Mouse (Mus musculus) forebrain, postnatal 0 days (tissue): ENCODE results near the gene Ngfr. TPM values are rescaled to one million over a fixed set of nuclear protein-coding genes. Genes with fewer than 3 reads are reported as not detected.
"Not testable (repeated sequence)": the region's sequence is repeated elsewhere in the genome, so short reads cannot be mapped to it uniquely, and the experiment has no call there.

Source experiments
- ATAC-seq: fragments of 200-750 bp; cut with Nextera tagmentation; 2 replicates; pipeline ENCODE4 v1.8.0; 2017; ENCODE audit warnings: mild to moderate bottlenecking, moderate library complexity
- DNase-seq: peaks from one replicate; pipeline ENCODE4 v3.0.0-alpha.2; 2015
- H3K27ac ChIP-seq: fragments of 300-500 bp; sonication (generic); 2 replicates; pipeline ENCODE4 v1.5.1; 2014; ENCODE audit warnings: low read depth, mild to moderate bottlenecking, antibody characterized with exemption, low read length, moderate library complexity, mixed read lengths
- H3K27me3 ChIP-seq: fragments of 300-500 bp; sonication (generic); 2 replicates; pipeline ENCODE4 v1.6.1; 2014; ENCODE audit warnings: mild to moderate bottlenecking, low read length, mixed read lengths; ENCODE audit not compliant: insufficient read depth
- H3K36me3 ChIP-seq: fragments of 300-500 bp; sonication (generic); 2 replicates; pipeline ENCODE4 v1.6.1; 2014; ENCODE audit warnings: mild to moderate bottlenecking, moderate library complexity; ENCODE audit not compliant: insufficient read depth
- H3K4me1 ChIP-seq: fragments of 300-500 bp; sonication (generic); 2 replicates; pipeline ENCODE4 v1.6.1; 2014; ENCODE audit warnings: antibody characterized with exemption; ENCODE audit not compliant: insufficient read depth
- H3K4me2 ChIP-seq: fragments of 300-500 bp; sonication (generic); 2 replicates; pipeline ENCODE4 v1.6.1; 2014; ENCODE audit warnings: low read depth, mild to moderate bottlenecking, moderate library complexity
- H3K4me3 ChIP-seq: fragments of 300-500 bp; sonication (generic); 2 replicates; pipeline ENCODE4 v1.5.1; 2014; ENCODE audit warnings: low read depth, low read length, mixed read lengths
- H3K9ac ChIP-seq: fragments of 300-500 bp; sonication (generic); 2 replicates; pipeline ENCODE4 v1.6.1; 2014; ENCODE audit warnings: mild to moderate bottlenecking
- H3K9me3 ChIP-seq: fragments of 300-500 bp; sonication (generic); 2 replicates; pipeline ENCODE4 v1.6.1; 2016; ENCODE audit warnings: low read length
- CTCF ChIP-seq: sonication (generic); IDR thresholded peaks from 2 replicates; pipeline ENCODE4 v1.5.1; 2016; ENCODE audit warnings: antibody characterized with exemption, control low read depth, low read depth
- WGBS: fragments of 180-500 bp; shearing (Covaris S2); extraction: QIAGEN DNeasy Blood & Tissue Kit; methylation state at CpG from one replicate; pipeline ENCODE4 v1.1.7; 2014; 5-methylcytosine and 5-hydroxymethylcytosine counted together
- polyA plus RNA-seq: library from polyadenylated mRNA; unstranded; fragments of >200 nt; fragmentation: Nextera tagmentation; extraction: Ambion mirVana; gene quantifications from 2 replicates; pipeline ENCODE4 v1.2.1, GENCODE M21; 2015
- total RNA-seq: library from RNA; depleted of rRNA; stranded (reverse); fragments of >200 nt; gene quantifications from 2 replicates; pipeline ENCODE4 v1.2.3, GENCODE M21; 2014

Ngfr gene
- total and polyA plus RNA-seq, 2 experiments from 2014 or later: 6.0 to 8.2 TPM

DNA sequence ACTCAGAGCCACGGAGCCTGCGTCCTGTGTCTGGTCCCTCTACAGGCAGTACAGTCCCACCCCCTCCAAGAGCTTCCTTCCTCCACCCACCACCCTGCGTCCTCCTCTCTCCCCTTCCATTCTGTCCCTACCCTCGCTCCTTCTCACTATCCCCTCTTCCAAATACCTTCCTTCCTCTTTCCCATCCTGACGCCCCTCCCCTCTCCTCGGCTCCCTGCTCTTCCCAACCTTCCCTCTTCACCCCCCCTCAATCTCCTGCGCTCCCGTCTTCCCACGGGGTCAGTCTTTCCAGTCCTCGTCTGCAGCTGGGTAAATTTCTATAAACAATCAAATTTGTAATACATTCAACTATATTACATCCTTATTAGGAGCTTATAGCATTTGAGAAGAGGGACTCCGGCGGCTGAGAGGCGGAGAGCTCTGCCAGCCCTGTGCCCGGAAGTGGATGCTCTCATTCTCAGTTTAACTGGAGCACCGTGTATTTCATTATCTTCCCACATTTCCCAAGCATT, 22.9 kb upstream of the Ngfr start:
- no peak for TF ChIP-seq CTCF
- 0 out of 2 replicates have a peak, but pooled peaks cover 5% of the 10 kb centered on the region for H3K4me1 ChIP-seq
- H3K36me3 ChIP-seq: no peaks in the 10 kb centered on the region
- no peaks in the 10 kb centered on the region for H3K9me3 ChIP-seq
- H3K4me2 ChIP-seq: peak overlapping the region; percentile 49
- no peak for DNase-seq
- peak overlapping the region; percentile 24 for H3K4me3 ChIP-seq
- no peaks in the 10 kb centered on the region for H3K27me3 ChIP-seq
- peak overlapping the region; percentile 39 for H3K9ac ChIP-seq
- ATAC-seq: peak; percentile 45; the same call in 1 of the 2 replicates
- 17% methylated on average over 15 of the region's 15 CpGs for WGBS
- H3K27ac ChIP-seq: 0 out of 2 replicates have a peak overlapping the region, but pooled peaks have one; percentile 40

DNA sequence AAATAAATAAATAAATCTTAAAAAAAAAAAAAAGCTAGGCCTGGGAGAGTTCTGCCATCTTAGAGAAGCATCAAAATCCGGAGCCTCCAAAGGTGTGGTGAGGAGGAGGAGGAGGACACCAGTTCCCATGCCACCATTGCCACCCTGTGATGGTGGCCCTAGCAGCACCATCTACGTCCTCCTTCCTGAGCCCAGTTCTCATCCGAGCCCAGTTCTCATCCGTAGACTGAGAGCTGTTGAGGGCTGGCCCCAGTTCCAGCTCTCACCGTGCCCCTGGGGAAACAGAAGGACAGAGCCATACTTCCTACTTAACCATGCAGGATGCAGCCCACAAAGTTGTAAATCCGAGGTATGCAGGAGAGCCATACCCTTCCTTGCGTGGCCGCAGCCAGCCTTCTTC, 22.4 kb upstream of the Ngfr start:
- no peak for DNase-seq
- Histone ChIP-seq H3K9ac (no peak overlapping the region), H3K27me3 (no peaks in the 10 kb centered on the region), H3K4me2 (peak overlapping the region; percentile 49), H3K9me3 (no peaks in the 10 kb centered on the region), H3K4me3 (peak overlapping the region; percentile 24), H3K4me1 (0 out of 2 replicates have a peak, but pooled peaks cover 5% of the 10 kb centered on the region), H3K27ac (no peak overlapping the region), H3K36me3 (no peaks in the 10 kb centered on the region)
- TF ChIP-seq CTCF: no peak
- no peak for ATAC-seq
- WGBS: 50% methylated on average over 8 of the region's 8 CpGs

DNA sequence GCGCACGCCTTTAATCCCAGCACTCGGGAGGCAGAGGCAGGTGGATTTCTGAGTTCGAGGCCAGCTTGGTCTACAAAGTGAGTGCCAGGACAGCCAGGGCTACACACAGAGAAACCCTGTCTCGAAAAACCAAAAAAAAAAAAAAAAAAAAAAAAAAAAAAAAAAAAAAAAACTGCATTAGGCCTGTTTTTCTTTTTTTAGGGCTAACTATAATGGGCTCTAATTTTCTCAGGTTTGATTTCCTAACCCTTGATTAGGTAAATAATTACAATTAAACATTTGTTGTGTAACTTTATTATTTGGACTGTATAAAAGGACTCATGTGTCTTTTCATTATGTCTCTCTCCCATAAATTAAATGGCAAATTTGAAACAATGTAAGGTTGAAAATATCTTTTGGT, 19.8 kb upstream of the Ngfr start:
- WGBS: 95% methylated on average over 4 of the region's 5 CpGs
- H3K9ac ChIP-seq, ATAC-seq: not testable (repeated sequence)

DNA sequence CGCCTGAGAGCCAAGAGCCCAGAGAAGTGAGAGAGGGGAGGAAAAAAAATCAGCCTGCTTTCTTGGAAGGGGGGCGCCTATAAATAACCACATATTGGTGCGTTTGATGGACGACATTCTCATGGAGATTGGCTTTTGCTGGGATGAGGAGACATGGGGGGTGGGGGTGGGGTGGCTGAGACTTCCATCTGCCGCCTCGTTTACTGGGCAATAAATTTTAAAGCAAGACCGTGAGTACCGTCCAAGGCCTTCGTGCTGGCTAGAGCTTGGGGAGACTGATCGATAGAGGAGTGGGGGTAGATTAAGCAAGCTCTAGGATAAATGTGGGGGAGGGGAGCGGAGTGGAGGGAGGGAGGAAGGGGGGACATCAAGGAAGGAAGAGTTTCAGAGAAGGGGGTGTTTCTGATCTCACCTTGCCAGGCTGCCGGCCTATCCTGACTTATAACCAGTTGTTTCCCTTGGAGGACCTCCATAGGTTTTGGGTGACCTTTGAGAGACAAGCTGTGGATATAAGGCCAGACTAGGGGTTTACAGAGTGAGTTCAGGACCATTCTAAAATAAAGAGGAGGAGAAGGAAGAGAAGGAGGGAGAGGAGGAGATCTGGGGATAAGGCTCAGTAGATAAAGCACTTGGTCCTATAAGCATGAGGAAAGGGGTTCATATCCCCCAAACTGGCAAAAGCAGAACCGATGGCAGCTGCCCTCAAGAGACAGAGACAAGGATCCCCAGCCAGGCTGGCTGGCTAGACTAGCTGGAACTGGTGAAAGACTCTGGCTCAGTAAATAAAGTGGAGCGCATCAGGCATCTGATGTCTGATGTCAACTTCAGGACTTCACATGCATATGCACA, 10.9 kb upstream of the Ngfr start:
- no peak for DNase-seq

More for the DNA sequence above, 19.8 kb upstream of the Ngfr start:
- H3K36me3 ChIP-seq, H3K4me1 ChIP-seq, H3K27ac ChIP-seq, H3K4me3 ChIP-seq, H3K9me3 ChIP-seq, H3K27me3 ChIP-seq, H3K4me2 ChIP-seq, DNase-seq: not testable (repeated sequence)

DNA sequence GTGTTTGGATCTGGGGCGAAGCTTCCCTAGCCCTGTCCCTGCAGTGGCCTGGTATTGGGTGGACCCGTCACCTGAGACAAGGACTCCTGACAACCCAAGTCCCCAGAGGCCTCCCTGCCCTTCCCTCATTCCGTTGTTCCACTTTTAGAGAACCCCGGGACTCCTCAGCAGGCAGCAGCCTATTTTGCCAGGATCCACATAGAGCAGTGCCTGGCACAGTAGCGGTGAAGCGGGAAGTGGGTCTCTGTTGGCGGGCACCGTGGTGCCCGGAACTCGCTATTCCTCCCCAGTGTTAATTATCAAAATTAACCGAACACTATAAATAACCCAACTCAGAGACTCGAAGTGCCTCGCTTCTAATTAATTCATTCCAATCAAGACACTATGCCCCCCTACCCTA, 10.2 kb upstream of the Ngfr start:
- no peaks in the 10 kb centered on the region for H3K36me3 ChIP-seq
- no peak overlapping the region for H3K27ac ChIP-seq
- H3K4me2 ChIP-seq: peak overlapping the region; percentile 18
- no peak overlapping the region for H3K9ac ChIP-seq
- ATAC-seq (no peak), DNase-seq (no peak)
- no peak overlapping the region for H3K4me3 ChIP-seq
- no peak for TF ChIP-seq CTCF
- peaks cover 4% of the 10 kb centered on the region; the same call in 1 of the 2 replicates for H3K9me3 ChIP-seq
- H3K4me1 ChIP-seq: peaks cover 7% of the 10 kb centered on the region; the same call in 1 of the 2 replicates
- 20% methylated on average over 13 of the region's 13 CpGs for WGBS
- peaks cover 3% of the 10 kb centered on the region; the same call in 1 of the 2 replicates for H3K27me3 ChIP-seq

More for the DNA sequence above, 10.9 kb upstream of the Ngfr start:
- 28% methylated on average over 14 of the region's 14 CpGs for whole genome bisulfite sequencing
- Histone ChIP-seq H3K36me3 (no peaks in the 10 kb centered on the region), H3K27ac (no peak overlapping the region), H3K9ac (no peak overlapping the region), H3K4me1 (peaks cover 7% of the 10 kb centered on the region; the same call in 1 of the 2 replicates), H3K4me2 (peak overlapping the region; percentile 18), H3K9me3 (peaks cover 4% of the 10 kb centered on the region; the same call in 1 of the 2 replicates), H3K27me3 (peaks cover 3% of the 10 kb centered on the region; the same call in 1 of the 2 replicates), H3K4me3 (no peak overlapping the region)
- no peak for TF ChIP-seq CTCF
- ATAC-seq: no peak

DNA sequence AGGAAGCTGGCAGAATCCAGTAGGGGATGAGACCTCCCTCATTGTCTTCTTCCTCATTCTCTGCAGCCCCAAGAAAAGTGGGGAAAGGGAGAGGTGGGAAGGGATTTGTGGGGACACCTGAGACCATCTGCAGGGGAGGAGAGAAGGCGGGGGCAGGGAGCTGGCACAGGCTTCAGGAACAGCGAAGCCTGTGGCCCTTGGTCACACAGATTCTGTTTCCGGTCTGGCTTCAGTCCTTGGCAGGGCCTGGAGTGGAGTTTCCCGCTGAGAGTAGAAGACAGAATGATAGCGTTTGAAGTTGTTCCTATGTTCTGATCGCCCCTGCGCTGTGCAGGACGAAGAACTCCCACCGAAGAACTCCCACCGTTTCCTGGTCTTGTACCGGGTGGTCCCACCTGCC, 9.2 kb upstream of the Ngfr start:
- ATAC-seq: no peak
- Histone ChIP-seq H3K9ac (no peak overlapping the region), H3K4me3 (no peak overlapping the region), H3K4me1 (peaks cover 7% of the 10 kb centered on the region; the same call in 1 of the 2 replicates), H3K27me3 (peaks cover 3% of the 10 kb centered on the region; the same call in 1 of the 2 replicates), H3K9me3 (no peaks in the 10 kb centered on the region), H3K27ac (no peak overlapping the region), H3K4me2 (no peak overlapping the region), H3K36me3 (no peaks in the 10 kb centered on the region)
- DNase-seq: no peak
- TF ChIP-seq CTCF: no peak
- WGBS: 46% methylated on average over 11 of the region's 11 CpGs

DNA sequence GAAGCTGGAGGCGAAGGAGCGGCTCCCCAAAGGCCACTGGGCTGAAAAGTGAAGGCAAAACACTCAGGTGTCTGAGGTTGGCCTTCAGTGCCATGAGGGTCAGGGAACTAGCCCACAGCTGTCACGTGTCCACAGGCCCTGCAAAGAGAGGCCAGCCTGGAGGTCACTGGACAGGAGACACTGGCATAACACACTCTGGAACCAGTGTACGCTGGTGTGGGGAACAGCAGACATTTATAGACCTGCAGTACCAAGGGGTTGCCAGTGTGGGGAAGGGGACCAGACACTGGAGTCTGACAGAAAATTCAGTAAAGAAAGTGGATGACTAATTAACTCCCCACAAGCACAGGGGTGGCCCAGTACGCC, 8.6 kb upstream of the Ngfr start:
- no peak overlapping the region for H3K4me3 ChIP-seq
- no peak for ATAC-seq
- 52% methylated on average over 5 of the region's 5 CpGs for WGBS

More for the DNA sequence above, 8.6 kb upstream of the Ngfr start:
- no peaks in the 10 kb centered on the region for H3K9me3 ChIP-seq
- no peak overlapping the region for H3K27ac ChIP-seq
- H3K4me1 ChIP-seq: peaks cover 7% of the 10 kb centered on the region; the same call in 1 of the 2 replicates
- H3K9ac ChIP-seq: no peak overlapping the region
- TF ChIP-seq CTCF: no peak
- H3K27me3 ChIP-seq: peaks cover 3% of the 10 kb centered on the region; the same call in 1 of the 2 replicates
- no peak overlapping the region for H3K4me2 ChIP-seq
- no peak for DNase-seq
- no peaks in the 10 kb centered on the region for H3K36me3 ChIP-seq
